Mouse (Mus musculus) adrenal gland, adult 10 weeks (tissue): Measurements from ENCODE around the gene Gm12695. TPM values are rescaled to one million over a fixed set of nuclear protein-coding genes. Genes with fewer than 3 reads are reported as not detected.

Source experiments
- polyA plus RNA-seq: library from polyadenylated mRNA; stranded (reverse); fragments of 350-450 nt; fragmentation: Illumina TruSeq; extraction: RNeasy Lipid Tissue Mini Kit (QIAGEN cat#74804); gene quantifications from one replicate; pipeline ENCODE4 v1.2.3, GENCODE M21; 2014; ENCODE audit warnings: low read depth, low replicate concordance

Gm12695 gene
- polyA plus RNA-seq: not detected

GRCm38 (mm10) chr4:96785086-96785485 is at the start of gene Gm12695:
TSS of gene Gm12695 (minus strand) at chr4:96785186.

Other genes starting within 250 kb of the Gm12695 start
- 40.9 TPM for gene Cyp2j6, start 231.5 kb downstream of the Gm12695 start, polyA plus RNA-seq
- gene Cyp2j9, start 193.6 kb downstream of the Gm12695 start, polyA plus RNA-seq: 5.0 TPM
- gene Cyp2j5, start 121.0 kb downstream of the Gm12695 start, polyA plus RNA-seq: not detected